Mouse (Mus musculus) liver, embryonic 14.5 days (tissue): ENCODE measurements around the gene Zfp655. TPM values are rescaled to one million over a fixed set of nuclear protein-coding genes. Genes with fewer than 3 reads are reported as not detected.
"Not testable (repeated sequence)": the region's sequence is repeated elsewhere in the genome, so short reads cannot be mapped to it uniquely, and the experiment has no call there.

Experiments used
- ATAC-seq: fragments of 200-750 bp; cut with Nextera tagmentation; 2 replicates; pipeline ENCODE4 v1.8.0; 2017; ENCODE audit warnings: moderate number of reproducible peaks, mild to moderate bottlenecking, moderate library complexity; ENCODE audit not compliant: insufficient read depth
- DNase-seq, 3 experiments: peaks; one replicate each; pipeline ENCODE4 v3.0.0-alpha.2; 2012 to 2013; ENCODE audit warnings: low read depth in 3 of 3, low spot score in 3 of 3
- H3K27ac ChIP-seq: fragments of 300-500 bp; sonication (generic); 2 replicates; pipeline ENCODE4 v1.5.1; 2014; ENCODE audit warnings: moderate library complexity, mild to moderate bottlenecking, control low read depth, inconsistent platforms
- H3K27me3 ChIP-seq: fragments of 300-500 bp; sonication (generic); 2 replicates; pipeline ENCODE4 v1.6.1; 2014; ENCODE audit warnings: mild to moderate bottlenecking, low read length, moderate library complexity; ENCODE audit not compliant: control insufficient read depth, insufficient read depth
- H3K36me3 ChIP-seq: fragments of 300-500 bp; sonication (generic); replicated peaks from 2 replicates; pipeline ENCODE4 v1.6.1; 2014; ENCODE audit warnings: low read depth; ENCODE audit not compliant: control insufficient read depth, insufficient read depth
- H3K4me1 ChIP-seq, 2 experiments: fragments of 200-500 bp in 1 of 2; fragments of 300-500 bp in 1 of 2; sonication (generic) in 1 of 2; replicated peaks; 2 replicates each; pipeline ENCODE4 v1.6.1; 2012 to 2014; ENCODE audit warnings: antibody characterized with exemption in 1 of 2, inconsistent platforms in 1 of 2, low read length in 1 of 2; ENCODE audit not compliant: control insufficient read depth in 2 of 2, insufficient read depth in 2 of 2
- H3K4me2 ChIP-seq: fragments of 300-500 bp; sonication (generic); 2 replicates; pipeline ENCODE4 v1.6.1; 2014; ENCODE audit warnings: low read depth, mild to moderate bottlenecking, control low read depth, moderate library complexity
- H3K4me3 ChIP-seq, 2 experiments: fragments of 200-500 bp in 1 of 2; fragments of 300-500 bp in 1 of 2; sonication (generic) in 1 of 2; 2 replicates each; pipeline ENCODE4 v1.5.1; 2012 to 2014; ENCODE audit warnings: low read depth in 2 of 2, low read length in 2 of 2, mild to moderate bottlenecking in 2 of 2, control low read depth in 1 of 2, inconsistent platforms in 1 of 2, moderate library complexity in 1 of 2; ENCODE audit not compliant: insufficient read depth in 1 of 2
- H3K9ac ChIP-seq: fragments of 300-500 bp; sonication (generic); replicated peaks from 2 replicates; pipeline ENCODE4 v1.6.1; 2014; ENCODE audit warnings: mild to moderate bottlenecking, control low read depth, moderate library complexity
- H3K9me3 ChIP-seq: fragments of 300-500 bp; sonication (generic); 2 replicates; pipeline ENCODE4 v1.6.1; 2016; ENCODE audit warnings: low read length, mixed read lengths; ENCODE audit not compliant: control insufficient read depth
- CTCF ChIP-seq: IDR thresholded peaks from 2 replicates; pipeline ENCODE4 v1.5.1; 2016; ENCODE audit warnings: antibody characterized with exemption, low read depth, control low read depth
- EP300 ChIP-seq: IDR thresholded peaks from 2 replicates; pipeline ENCODE4 v1.6.1; 2016; ENCODE audit warnings: antibody characterized with exemption, low read depth
- WGBS: fragments of 180-500 bp; shearing (Covaris S2); extraction: QIAGEN DNeasy Blood & Tissue Kit; methylation state at CpG from one replicate; pipeline ENCODE4 v1.1.7; 2014; ENCODE audit not compliant: insufficient replicate concordance; 5-methylcytosine and 5-hydroxymethylcytosine counted together
- polyA plus RNA-seq, 2 experiments: library from polyadenylated mRNA; depleted of rRNA in 1 of 2; stranded (reverse) in 1 of 2; unstranded in 1 of 2; fragments of >200 nt; fragmentation: Nextera tagmentation in 1 of 2; extraction: Ambion mirVana in 1 of 2; gene quantifications; 2 replicates each; pipeline versions ENCODE4 v1.2.1 to v1.2.3; 2012 to 2014

Gene Zfp655
- polyA plus RNA-seq, 2 experiments = 8.3 to 18.7 TPM

DNA sequence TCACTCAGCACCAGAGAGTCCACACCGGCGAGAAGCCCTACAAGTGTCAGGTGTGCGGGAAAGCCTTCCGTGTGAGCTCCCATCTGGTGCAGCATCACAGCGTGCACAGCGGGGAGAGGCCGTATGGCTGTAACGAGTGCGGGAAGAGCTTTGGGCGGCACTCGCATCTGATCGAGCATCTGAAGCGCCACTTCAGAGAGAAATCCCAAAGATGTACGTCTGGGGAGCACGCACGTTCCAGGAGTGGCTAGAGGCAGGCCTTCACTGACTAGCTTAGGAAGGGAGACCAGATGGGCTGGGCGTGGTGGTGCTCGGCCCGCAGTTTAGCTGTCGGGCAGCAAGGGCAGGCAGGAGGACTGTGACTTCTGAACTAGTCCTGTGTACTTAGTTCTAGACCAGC, 12.8 kb upstream of the Zfp655 start:
- DNase-seq = no peak
- 0 out of 4 replicates have a peak, but pooled peaks cover 0 to 1% of the 10 kb centered on the region in 2 experiments for H3K4me1 ChIP-seq
- 86% methylated on average over 20 of the region's 20 CpGs for WGBS
- no peaks in the 10 kb centered on the region for H3K9me3 ChIP-seq
- H3K27me3 ChIP-seq = no peaks in the 10 kb centered on the region
- TF ChIP-seq CTCF = no peak
- TF ChIP-seq EP300 = no peak
- ATAC-seq = no peak
- H3K9ac ChIP-seq = no peak overlapping the region
- no peak overlapping the region for H3K4me3 ChIP-seq
- peaks cover 10% of the 10 kb centered on the region for H3K36me3 ChIP-seq
- no peak overlapping the region for H3K4me2 ChIP-seq
- no peak overlapping the region for H3K27ac ChIP-seq

GRCm38 (mm10) chr5:145219981-145220380, 11.5 kb upstream of the Zfp655 start:
- WGBS = 89% methylated on average over 8 of the region's 8 CpGs
- H3K4me2 ChIP-seq = no peak overlapping the region
- H3K27ac ChIP-seq = no peak overlapping the region
- H3K9ac ChIP-seq = no peak overlapping the region
- no peak overlapping the region for H3K4me3 ChIP-seq
- H3K4me1 ChIP-seq = 0 out of 4 replicates have a peak, but pooled peaks cover 0 to 1% of the 10 kb centered on the region in 2 experiments
- no peaks in the 10 kb centered on the region for H3K9me3 ChIP-seq
- no peaks in the 10 kb centered on the region for H3K27me3 ChIP-seq
- ATAC-seq (no peak), DNase-seq (no peak)
- H3K36me3 ChIP-seq = peaks cover 10% of the 10 kb centered on the region
- no peak for TF ChIP-seq EP300
- TF ChIP-seq CTCF = no peak

DNA sequence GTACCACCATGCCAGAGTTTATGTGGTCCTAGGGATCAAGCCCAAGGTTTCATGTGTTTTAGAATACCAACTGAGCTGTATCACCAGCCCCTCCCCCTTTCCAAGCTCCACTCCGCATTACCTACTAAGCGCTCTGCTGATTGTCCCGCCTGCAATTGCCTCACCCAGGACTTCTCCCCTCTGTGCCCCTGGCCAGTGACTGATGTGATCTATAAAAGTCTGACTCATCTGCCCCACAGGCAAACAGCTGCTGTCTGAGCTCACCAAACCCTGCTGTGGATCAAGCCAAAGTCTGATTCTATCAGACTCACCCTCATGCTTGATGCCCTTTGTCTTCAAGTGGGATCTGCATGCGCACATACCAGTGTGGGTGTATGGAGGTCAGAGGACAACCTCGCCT, 8.7 kb upstream of the Zfp655 start:
- Histone ChIP-seq H3K27ac (no peak overlapping the region), H3K4me3 (no peak overlapping the region), H3K36me3 (peaks cover 10% of the 10 kb centered on the region), H3K4me1 (0 out of 4 replicates have a peak, but pooled peaks cover 0 to 5% of the 10 kb centered on the region in 2 experiments), H3K9ac (no peak overlapping the region), H3K4me2 (no peak overlapping the region), H3K27me3 (no peaks in the 10 kb centered on the region), H3K9me3 (no peaks in the 10 kb centered on the region)
- peak; percentile 35 for ATAC-seq
- DNase-seq = no peak
- TF ChIP-seq EP300 (no peak), CTCF (no peak)
- 73% methylated on average over 5 of the region's 5 CpGs for WGBS

GRCm38 (mm10) chr5:145223395-145223794, 8.1 kb upstream of the Zfp655 start:
- DNase-seq (no peak), ATAC-seq (no peak; the same call in 1 of the 2 replicates)
- no peak overlapping the region for H3K9ac ChIP-seq
- no peaks in the 10 kb centered on the region for H3K27me3 ChIP-seq
- no peaks in the 10 kb centered on the region for H3K9me3 ChIP-seq
- TF ChIP-seq CTCF = no peak
- TF ChIP-seq EP300 = no peak
- H3K27ac ChIP-seq = no peak overlapping the region
- peaks cover 10% of the 10 kb centered on the region for H3K36me3 ChIP-seq
- 73% methylated on average over 12 of the region's 12 CpGs for WGBS
- no peak overlapping the region for H3K4me3 ChIP-seq
- 0 out of 4 replicates have a peak, but pooled peaks cover 0 to 6% of the 10 kb centered on the region in 2 experiments for H3K4me1 ChIP-seq
- H3K4me2 ChIP-seq = no peak overlapping the region

GRCm38 (mm10) chr5:145226453-145226852, 5.1 kb upstream of the Zfp655 start:
- Histone ChIP-seq H3K27ac (no peak overlapping the region), H3K4me2 (no peak overlapping the region), H3K9ac (no peak overlapping the region), H3K4me3 (no peak overlapping the region), H3K9me3 (no peaks in the 10 kb centered on the region), H3K27me3 (no peaks in the 10 kb centered on the region), H3K4me1 (peaks cover 6 to 9% of the 10 kb centered on the region in 2 experiments; a peak in 3 of 4 replicates), H3K36me3 (no peaks in the 10 kb centered on the region; the same call in 1 of the 2 replicates)
- 30% methylated on average over 2 of the region's 2 CpGs for WGBS
- no peak for ATAC-seq
- no peak for DNase-seq
- TF ChIP-seq CTCF (no peak), EP300 (no peak)

DNA sequence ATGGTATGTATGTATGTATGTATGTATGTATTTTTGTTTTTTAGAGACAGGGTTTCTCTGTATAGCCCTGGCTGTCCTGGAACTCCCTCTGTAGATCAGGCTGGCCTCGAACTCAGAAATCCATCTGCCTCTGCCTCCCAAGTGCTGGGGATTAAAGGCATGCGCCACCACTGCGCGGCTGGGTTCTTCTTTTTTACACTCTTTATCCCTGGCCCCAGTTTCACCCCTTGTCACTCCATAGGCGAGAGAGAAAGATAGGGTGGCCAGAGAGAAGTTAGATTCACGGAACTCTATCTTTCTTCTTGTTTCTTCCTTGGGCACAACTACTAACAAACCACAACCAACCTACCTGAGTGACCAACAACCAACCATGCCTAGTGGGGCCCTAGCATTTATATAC, 2.2 kb upstream of the Zfp655 start:
- not testable (repeated sequence) for H3K4me3 ChIP-seq, DNase-seq, H3K4me1 ChIP-seq, H3K36me3 ChIP-seq, H3K9ac ChIP-seq, ATAC-seq, H3K9me3 ChIP-seq, H3K4me2 ChIP-seq, H3K27me3 ChIP-seq, H3K27ac ChIP-seq
- WGBS = 71% methylated on average over 6 of the region's 6 CpGs
